Mouse (Mus musculus) embryonic facial prominence, embryonic 13.5 days (tissue): ENCODE data around the gene Twf2. TPM values are rescaled to one million over a fixed set of nuclear protein-coding genes. Genes with fewer than 3 reads are reported as not detected.

ENCODE experiments used
- ATAC-seq: fragments of 200-750 bp; cut with Nextera tagmentation; 2 replicates; pipeline ENCODE4 v1.8.0; 2017; ENCODE audit warnings: low read depth; ENCODE audit not compliant: insufficient number of reproducible peaks, insufficient read depth, low FRiP score, low TSS enrichment
- H3K27ac ChIP-seq: fragments of 300-500 bp; sonication (generic); 2 replicates; pipeline ENCODE4 v1.5.1; 2015; ENCODE audit warnings: moderate library complexity, mild to moderate bottlenecking, inconsistent platforms
- H3K27me3 ChIP-seq: fragments of 300-500 bp; sonication (generic); 2 replicates; pipeline ENCODE4 v1.6.1; 2015; ENCODE audit warnings: mild to moderate bottlenecking, inconsistent platforms
- H3K36me3 ChIP-seq: fragments of 300-500 bp; sonication (generic); 2 replicates; pipeline ENCODE4 v1.6.1; 2015; ENCODE audit warnings: mild to moderate bottlenecking, inconsistent platforms
- H3K4me1 ChIP-seq: fragments of 300-500 bp; sonication (generic); 2 replicates; pipeline ENCODE4 v1.6.1; 2015; ENCODE audit warnings: inconsistent platforms
- H3K4me2 ChIP-seq: fragments of 300-500 bp; sonication (generic); 2 replicates; pipeline ENCODE4 v1.6.1; 2015; ENCODE audit warnings: moderate library complexity, mild to moderate bottlenecking, inconsistent platforms
- H3K4me3 ChIP-seq: fragments of 300-500 bp; sonication (generic); 2 replicates; pipeline ENCODE4 v1.5.1; 2015; ENCODE audit warnings: mild to moderate bottlenecking, inconsistent platforms
- H3K9ac ChIP-seq: fragments of 300-500 bp; sonication (generic); 2 replicates; pipeline ENCODE4 v1.6.1; 2015; ENCODE audit warnings: mild to moderate bottlenecking, inconsistent platforms
- H3K9me3 ChIP-seq: fragments of 300-500 bp; sonication (generic); 2 replicates; pipeline ENCODE4 v1.6.1; 2016; ENCODE audit warnings: inconsistent platforms
- WGBS: fragments of 180-500 bp; shearing (Covaris S2); methylation state at CpG from one replicate; pipeline ENCODE4 v1.1.7; 2015; ENCODE audit warnings: mixed read lengths; 5-methylcytosine and 5-hydroxymethylcytosine counted together
- polyA plus RNA-seq: library from polyadenylated mRNA; unstranded; fragments of >200 nt; fragmentation: Nextera tagmentation; extraction: Ambion mirVana; gene quantifications from 2 replicates; pipeline ENCODE4 v1.2.1, GENCODE M21; 2015

Gene Twf2
- polyA plus RNA-seq, 1 experiment from 2014 or later: 60.5 TPM

GRCm38 (mm10) chr9:106179964-106180363 lies 22.9 kb upstream of the Twf2 start:
- Histone ChIP-seq H3K27me3 (no peaks in the 10 kb centered on the region), H3K9ac (no peak overlapping the region), H3K4me3 (no peak overlapping the region), H3K4me1 (peaks cover 9% of the 10 kb centered on the region), H3K27ac (no peak overlapping the region), H3K4me2 (no peak overlapping the region), H3K9me3 (no peaks in the 10 kb centered on the region), H3K36me3 (peaks cover 82% of the 10 kb centered on the region)
- no peak for ATAC-seq
- WGBS: 90% methylated on average over 3 of the region's 3 CpGs

- H3K9me3 ChIP-seq: no peaks in the 10 kb centered on the region
- peaks cover 94% of the 10 kb centered on the region for H3K36me3 ChIP-seq
- 93% methylated on average over 4 of the region's 4 CpGs for WGBS
- H3K4me2 ChIP-seq: no peak overlapping the region
- H3K4me1 ChIP-seq: no peaks in the 10 kb centered on the region
- no peak overlapping the region for H3K27ac ChIP-seq
- H3K9ac ChIP-seq: no peak overlapping the region
- no peak for ATAC-seq
- no peaks in the 10 kb centered on the region for H3K27me3 ChIP-seq
- no peak overlapping the region for H3K4me3 ChIP-seq
Observed at GRCm38 (mm10) chr9:106182146-106182545, 20.8 kb upstream of the Twf2 start.

DNA sequence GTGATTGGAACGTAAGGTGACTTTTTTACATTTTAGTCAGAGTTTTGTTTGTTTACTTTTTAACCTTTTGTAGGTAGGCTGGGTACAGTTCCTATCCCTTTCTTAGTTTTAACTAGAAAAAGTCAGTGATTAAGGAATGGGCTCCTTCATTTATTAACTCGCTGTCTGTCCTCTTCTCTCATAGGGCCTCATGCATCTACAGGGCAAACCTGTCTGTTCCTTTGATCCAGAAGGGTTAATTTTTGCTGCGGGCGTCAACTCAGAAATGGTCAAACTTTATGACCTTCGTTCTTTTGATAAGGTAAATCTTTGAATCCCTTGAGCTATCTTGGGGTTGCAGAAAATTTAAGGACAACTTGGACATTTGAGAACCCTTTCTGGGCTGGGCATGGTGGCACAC lies 18.9 kb upstream of the Twf2 start:
- no peaks in the 10 kb centered on the region for H3K9me3 ChIP-seq
- no peaks in the 10 kb centered on the region for H3K4me1 ChIP-seq
- H3K36me3 ChIP-seq: peaks cover 95% of the 10 kb centered on the region
- no peak overlapping the region for H3K4me2 ChIP-seq
- no peaks in the 10 kb centered on the region for H3K27me3 ChIP-seq
- no peak for ATAC-seq
- no peak overlapping the region for H3K27ac ChIP-seq
- no peak overlapping the region for H3K9ac ChIP-seq
- H3K4me3 ChIP-seq: no peak overlapping the region
- WGBS: 92% methylated on average over 5 of the region's 5 CpGs

DNA sequence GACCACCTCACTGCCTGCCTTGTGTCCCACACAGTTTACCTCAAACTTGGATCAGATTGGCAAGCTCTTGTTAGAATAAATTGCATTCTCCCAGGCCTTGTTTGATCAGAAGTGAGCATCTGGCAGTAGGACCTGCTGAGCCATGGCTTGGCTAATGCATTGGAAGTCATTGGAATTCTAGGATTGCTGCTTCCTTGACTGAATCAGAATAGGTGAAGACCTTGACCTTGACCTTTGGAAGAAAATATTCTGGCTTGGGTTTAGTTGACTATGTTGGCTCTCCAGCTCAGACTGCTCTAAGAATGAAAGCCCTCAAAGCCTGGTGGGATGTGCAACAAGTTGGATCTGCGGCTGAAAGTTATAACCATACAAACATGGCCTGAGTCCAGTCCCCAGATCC lies 11.6 kb upstream of the Twf2 start:
- Histone ChIP-seq H3K27ac (no peak overlapping the region), H3K4me2 (no peak overlapping the region), H3K9ac (no peak overlapping the region), H3K36me3 (peaks cover 95% of the 10 kb centered on the region), H3K4me3 (no peak overlapping the region), H3K9me3 (no peaks in the 10 kb centered on the region), H3K27me3 (no peaks in the 10 kb centered on the region), H3K4me1 (no peaks in the 10 kb centered on the region)
- no peak for ATAC-seq
- 100% methylated on average over 1 of the region's 1 CpGs for WGBS

DNA sequence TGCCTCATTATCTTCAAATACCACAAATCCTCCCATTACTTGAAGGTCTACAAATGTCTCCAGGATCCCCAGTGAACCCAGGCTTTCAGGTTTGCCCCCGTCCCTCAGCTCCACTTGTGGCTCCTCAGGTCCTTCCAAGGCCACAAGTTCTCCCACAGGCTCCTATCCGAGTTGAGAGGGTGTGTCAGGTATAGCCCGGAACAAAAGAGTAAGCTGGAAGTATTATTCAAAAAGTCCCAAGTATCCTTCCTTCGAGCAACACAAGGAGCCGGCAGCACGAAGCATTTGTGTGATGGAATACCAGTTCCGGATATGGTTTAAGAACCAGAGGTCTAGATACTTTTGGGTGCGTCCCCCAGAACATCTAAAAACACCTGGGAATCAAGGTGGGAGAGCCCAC lies 10.9 kb upstream of the Twf2 start:
- Histone ChIP-seq H3K9ac (no peak overlapping the region), H3K4me3 (no peak overlapping the region), H3K27ac (no peak overlapping the region), H3K27me3 (no peaks in the 10 kb centered on the region), H3K9me3 (no peaks in the 10 kb centered on the region), H3K4me1 (no peaks in the 10 kb centered on the region), H3K4me2 (no peak overlapping the region), H3K36me3 (peaks cover 95% of the 10 kb centered on the region)
- no peak for ATAC-seq
- WGBS: 92% methylated on average over 8 of the region's 8 CpGs

GRCm38 (mm10) chr9:106192998-106193397 lies 9.9 kb upstream of the Twf2 start:
- Histone ChIP-seq H3K27me3 (no peaks in the 10 kb centered on the region), H3K27ac (no peak overlapping the region; the same call in 1 of the 2 replicates), H3K4me3 (no peak overlapping the region), H3K36me3 (peaks cover 87% of the 10 kb centered on the region), H3K4me2 (no peak overlapping the region), H3K4me1 (peaks cover 5% of the 10 kb centered on the region), H3K9me3 (no peaks in the 10 kb centered on the region), H3K9ac (no peak overlapping the region)
- WGBS: 93% methylated on average over 1 of the region's 1 CpGs
- ATAC-seq: no peak

DNA sequence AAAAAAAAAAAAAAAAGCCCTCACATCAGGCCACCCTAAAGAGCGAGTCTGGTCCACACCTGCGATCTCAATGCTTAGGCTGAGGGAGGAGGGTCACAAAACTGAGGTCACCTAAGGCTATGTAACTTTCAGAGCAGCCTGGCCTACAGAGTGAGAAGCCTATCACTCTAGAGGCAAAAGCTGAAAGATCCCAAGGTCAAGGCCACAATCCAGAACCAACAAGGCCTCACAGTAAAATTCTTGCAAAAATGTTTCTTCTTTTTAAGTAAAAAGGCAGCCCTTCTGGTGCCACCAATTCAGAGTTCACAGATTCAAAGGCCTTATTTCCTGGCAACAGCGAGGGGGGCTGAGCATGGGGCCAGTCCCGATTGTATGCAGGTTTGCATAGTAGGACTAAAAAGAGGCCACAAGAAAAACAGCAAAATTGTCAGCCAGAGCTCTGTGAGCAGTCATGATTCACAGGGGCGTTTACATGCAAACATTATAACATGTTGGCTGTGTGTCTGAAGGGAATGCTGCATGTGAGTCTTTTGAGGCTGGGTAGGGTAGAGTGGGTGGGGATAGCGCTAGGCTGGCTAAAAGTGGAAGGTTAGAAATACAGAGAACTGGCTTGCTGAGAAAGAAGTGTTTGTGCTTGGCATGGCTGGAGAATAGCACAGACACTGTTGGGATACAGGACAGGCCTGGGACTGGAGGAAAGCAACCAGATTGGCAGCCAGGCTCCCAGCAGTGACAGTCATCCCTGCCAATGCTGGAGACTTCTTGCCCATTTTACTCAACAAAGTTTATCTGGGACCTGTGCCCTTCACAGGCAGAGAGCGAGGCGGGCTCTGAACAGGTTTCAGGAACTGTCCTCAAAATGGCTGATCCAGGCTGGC lies 8.7 kb upstream of the Twf2 start:
- Histone ChIP-seq H3K27me3 (no peaks in the 10 kb centered on the region), H3K9me3 (no peaks in the 10 kb centered on the region), H3K4me1 (peaks cover 12% of the 10 kb centered on the region), H3K9ac (no peak overlapping the region), H3K27ac (peak overlapping the region; percentile 28; the same call in 1 of the 2 replicates), H3K4me2 (no peak overlapping the region), H3K4me3 (no peak overlapping the region), H3K36me3 (peaks cover 75% of the 10 kb centered on the region)
- no peak for ATAC-seq
- WGBS: 88% methylated on average over 8 of the region's 8 CpGs

DNA sequence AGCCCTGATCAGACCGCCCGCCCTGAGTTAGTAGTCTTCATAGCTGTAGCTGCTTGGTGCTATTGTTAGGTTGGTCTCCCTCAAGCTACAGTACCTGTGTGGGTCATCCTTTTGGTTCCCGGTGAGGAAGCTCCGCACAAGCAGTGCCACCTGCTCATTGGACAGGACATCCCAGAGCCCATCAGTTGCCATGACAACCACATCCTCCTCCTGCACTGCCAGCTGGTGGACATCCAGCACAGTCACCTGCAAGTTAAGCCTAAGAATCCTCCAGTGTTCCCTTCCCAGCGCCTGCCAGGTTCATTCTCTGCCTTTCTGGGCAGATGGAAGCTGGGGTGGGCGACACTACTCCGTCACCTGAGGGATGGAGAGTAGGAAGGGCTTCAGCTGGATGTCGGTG lies 7.2 kb upstream of the Twf2 start:
- Histone ChIP-seq H3K4me2 (no peak overlapping the region), H3K36me3 (peaks cover 60% of the 10 kb centered on the region), H3K9me3 (no peaks in the 10 kb centered on the region), H3K27me3 (no peaks in the 10 kb centered on the region), H3K4me1 (peaks cover 19% of the 10 kb centered on the region), H3K9ac (no peak overlapping the region), H3K4me3 (no peak overlapping the region), H3K27ac (no peak overlapping the region)
- WGBS: 89% methylated on average over 8 of the region's 8 CpGs
- no peak for ATAC-seq

DNA sequence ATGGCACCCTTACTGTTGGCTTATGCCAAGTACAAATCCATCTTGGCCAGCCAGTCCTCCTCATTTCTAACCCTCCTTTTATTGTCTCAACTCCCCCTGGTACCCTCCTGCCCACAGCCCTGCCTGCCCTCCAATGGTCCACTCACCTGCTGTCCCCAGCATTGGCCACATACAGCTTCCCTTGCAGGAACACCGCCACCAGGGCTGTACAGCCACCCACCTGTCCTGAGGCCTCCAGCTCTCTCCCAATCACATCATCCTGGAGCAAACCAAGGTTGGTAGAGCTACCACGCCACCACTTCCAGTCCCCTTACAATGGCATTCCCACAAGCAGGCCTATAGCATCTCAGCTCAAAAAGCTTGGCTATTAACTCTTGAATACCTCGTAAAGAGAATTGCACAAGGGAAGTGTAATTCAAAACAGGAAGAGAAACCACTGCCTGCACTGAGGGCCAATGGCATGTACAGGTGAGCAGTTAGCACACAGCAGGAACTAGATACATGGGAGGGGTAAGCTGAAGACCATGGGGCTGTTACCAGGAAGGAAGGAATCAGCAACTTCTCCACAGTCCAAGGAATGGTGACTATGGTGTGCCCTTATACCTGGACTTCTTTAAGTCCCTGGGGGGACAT lies 5.7 kb upstream of the Twf2 start:
- no peak overlapping the region for H3K4me2 ChIP-seq
- H3K27me3 ChIP-seq: no peaks in the 10 kb centered on the region
- no peak for ATAC-seq
- H3K4me1 ChIP-seq: peaks cover 21% of the 10 kb centered on the region
- WGBS: 89% methylated on average over 3 of the region's 3 CpGs
- H3K9me3 ChIP-seq: no peaks in the 10 kb centered on the region
- H3K4me3 ChIP-seq: no peak overlapping the region
- H3K36me3 ChIP-seq: peaks cover 45% of the 10 kb centered on the region
- H3K9ac ChIP-seq: peak overlapping the region; percentile 86
- no peak overlapping the region for H3K27ac ChIP-seq

DNA sequence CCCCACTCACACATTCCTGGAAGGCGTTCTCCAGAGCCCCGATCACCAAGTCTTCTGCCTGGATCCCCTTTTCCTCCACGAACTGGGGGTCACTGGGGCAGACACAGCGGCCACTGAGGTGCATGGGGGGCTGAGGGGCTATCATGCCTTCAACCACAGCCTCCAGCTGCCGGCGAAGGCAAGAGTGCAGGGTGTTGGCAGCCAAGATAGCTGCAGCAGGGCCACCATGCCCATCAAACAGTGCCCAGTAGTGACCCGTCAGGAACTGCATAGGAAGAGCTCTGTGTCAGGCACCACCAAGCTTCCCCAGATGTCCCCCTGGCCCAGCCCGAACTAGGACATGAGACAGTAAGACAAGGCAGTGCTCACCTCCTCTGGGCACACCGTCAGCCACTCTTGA lies 5.2 kb upstream of the Twf2 start:
- 87% methylated on average over 9 of the region's 9 CpGs for WGBS
- Histone ChIP-seq H3K9ac (peak overlapping the region; percentile 86), H3K4me3 (peak overlapping the region; percentile 67), H3K27me3 (no peaks in the 10 kb centered on the region), H3K36me3 (peaks cover 40% of the 10 kb centered on the region), H3K9me3 (no peaks in the 10 kb centered on the region), H3K27ac (no peak overlapping the region), H3K4me1 (peaks cover 23% of the 10 kb centered on the region), H3K4me2 (peak overlapping the region; percentile 72; the same call in 1 of the 2 replicates)
- no peak for ATAC-seq

GRCm38 (mm10) chr9:106198962-106199458 lies 3.9 kb upstream of the Twf2 start:
- Histone ChIP-seq H3K27me3 (no peaks in the 10 kb centered on the region), H3K36me3 (peaks cover 30% of the 10 kb centered on the region), H3K27ac (0 out of 2 replicates have a peak overlapping the region, but pooled peaks have one; percentile 22), H3K9me3 (no peaks in the 10 kb centered on the region), H3K4me3 (peak overlapping the region; percentile 67), H3K4me2 (peak overlapping the region; percentile 72), H3K9ac (peak overlapping the region; percentile 86), H3K4me1 (peaks cover 31% of the 10 kb centered on the region)
- WGBS: 1% methylated on average over 40 of the region's 51 CpGs
- no peak for ATAC-seq
